Mouse (Mus musculus): ENCODE measurements around the gene Calm1. TPM values are rescaled to one million over a fixed set of nuclear protein-coding genes. Genes with fewer than 3 reads are reported as not detected.
A peak's percentile ranks its signal among the peaks of the same experiment; 100 is the strongest.

Calm1 gene
- polyA plus RNA-seq, 1 experiment from 2014 or later = 2,116 TPM

DNA sequence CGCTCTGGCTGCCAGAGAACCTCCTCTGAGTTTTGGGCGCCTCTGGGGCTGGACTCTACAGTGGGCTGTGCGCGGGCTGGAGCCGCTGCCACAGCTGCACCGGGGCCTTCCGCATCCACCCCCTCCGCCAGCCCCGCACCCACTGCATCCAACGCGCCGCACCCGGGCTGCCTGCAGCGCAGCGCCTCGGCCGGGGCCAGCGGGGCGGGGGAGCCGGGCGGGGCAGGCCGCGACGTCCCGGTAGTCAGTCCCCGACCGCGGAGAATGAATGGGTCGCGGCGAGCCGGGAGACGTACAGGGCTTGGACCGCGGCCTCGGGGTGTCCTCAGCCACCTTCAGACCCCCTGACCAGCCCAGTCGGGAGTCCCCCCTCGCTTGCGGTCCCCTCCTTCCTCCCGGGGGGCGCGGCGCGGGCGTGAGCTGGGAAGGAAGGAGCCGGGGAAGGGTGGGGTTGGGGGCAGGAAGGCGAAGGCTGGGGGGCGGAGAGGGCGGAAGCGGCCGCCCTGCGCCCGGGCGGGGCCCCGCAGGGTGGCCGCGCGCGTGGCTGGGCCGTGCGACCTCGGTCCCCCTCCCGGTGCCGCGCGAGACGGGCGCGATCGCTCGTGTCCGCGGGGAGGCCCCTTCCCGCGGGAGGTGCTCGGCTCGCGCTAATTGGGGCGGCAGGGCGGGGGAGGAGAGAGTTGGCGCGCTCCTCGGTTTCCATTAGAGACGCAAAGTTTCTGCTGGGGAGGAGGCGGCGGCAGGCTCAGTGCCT, 833 bp downstream of the Calm1 start:
- under 1% methylated on average over 67 of the region's 86 CpGs for WGBS
- peak overlapping the region; percentile 96 for H3K4me2 ChIP-seq (replicated peaks; ENCODE audit: low read depth)
- H3K27ac ChIP-seq (replicated peaks) = peak overlapping the region; percentile 93
- DNase-seq (ENCODE audit: low spot score) = peak; percentile 84
- H3K4me1 ChIP-seq (replicated peaks; ENCODE audit: control insufficient read depth, insufficient read depth) = peaks cover 5% of the 10 kb centered on the region; the same call in 1 of the 2 replicates
- H3K9me3 ChIP-seq (ENCODE audit: control insufficient read depth, low read length) = no peaks in the 10 kb centered on the region
- ATAC-seq (ENCODE audit: low FRiP score, low TSS enrichment) = peak; percentile 75
- no peaks in the 10 kb centered on the region for H3K27me3 ChIP-seq (ENCODE audit: control insufficient read depth, insufficient read depth, low read length)
- TF ChIP-seq EP300 (optimal IDR thresholded peaks at IDR 0.05) = no peak
- TF ChIP-seq CTCF (IDR thresholded peaks at IDR 0.05; ENCODE audit: low read depth) = 0 out of 2 replicates have a peak, but pooled peaks have one; percentile 1
- peak overlapping the region; percentile 95 for H3K9ac ChIP-seq (ENCODE audit: low read length)
- H3K36me3 ChIP-seq (ENCODE audit: control insufficient read depth, insufficient read depth, low read length) = peaks cover 15% of the 10 kb centered on the region
- peak overlapping the region; percentile 95 for H3K4me3 ChIP-seq (ENCODE audit: low read depth, low read length)

DNA sequence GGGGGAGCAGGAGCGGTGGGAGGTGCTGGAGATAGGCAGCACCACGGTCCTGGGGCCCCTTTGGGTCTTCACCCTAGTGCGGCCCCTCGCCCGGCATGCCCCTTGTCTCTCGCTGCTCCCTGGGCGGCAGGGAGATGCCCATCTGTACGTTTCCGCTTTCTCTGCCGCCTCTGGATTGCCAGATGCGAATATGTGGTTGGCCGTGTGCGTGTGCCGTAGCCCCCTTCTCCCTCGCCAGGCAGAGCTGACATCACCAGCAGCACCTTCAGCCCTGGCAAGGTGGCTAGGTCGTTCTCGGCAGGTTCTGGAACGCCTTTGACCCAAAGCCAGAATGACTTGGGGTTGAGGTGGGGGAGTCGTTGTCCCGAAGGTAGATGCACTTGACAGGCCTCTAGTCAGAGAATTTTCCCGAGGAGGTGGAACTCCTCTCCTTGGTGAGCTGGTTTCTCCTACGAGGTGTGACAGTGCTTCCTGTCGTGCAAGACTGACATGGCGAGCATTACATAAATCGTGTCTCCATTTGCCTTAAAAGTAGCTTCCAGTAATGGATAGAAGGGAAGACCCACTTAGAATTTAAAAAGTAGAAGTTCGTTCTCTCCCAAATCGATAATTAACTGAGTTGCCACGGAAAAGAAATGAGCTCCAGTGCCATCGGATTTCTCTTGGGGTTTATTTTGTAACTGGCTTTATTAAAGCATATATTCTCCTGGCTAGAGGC, 1.6 kb downstream of the Calm1 start:
- Histone ChIP-seq H3K9ac (ENCODE audit: low read length) (peak overlapping the region; percentile 95), H3K9me3 (ENCODE audit: control insufficient read depth, low read length) (no peaks in the 10 kb centered on the region), H3K4me1 (replicated peaks; ENCODE audit: control insufficient read depth, insufficient read depth) (peaks cover 5% of the 10 kb centered on the region; the same call in 1 of the 2 replicates), H3K4me2 (replicated peaks; ENCODE audit: low read depth) (peak overlapping the region; percentile 96), H3K4me3 (ENCODE audit: low read depth, low read length) (peak overlapping the region; percentile 95), H3K27me3 (ENCODE audit: control insufficient read depth, insufficient read depth, low read length) (no peaks in the 10 kb centered on the region), H3K36me3 (ENCODE audit: control insufficient read depth, insufficient read depth, low read length) (peaks cover 23% of the 10 kb centered on the region), H3K27ac (replicated peaks) (peak overlapping the region; percentile 93)
- DNase-seq (ENCODE audit: low spot score) (no peak), ATAC-seq (ENCODE audit: low FRiP score, low TSS enrichment) (peak; percentile 4; the same call in 1 of the 2 replicates)
- WGBS = 3% methylated on average over 28 of the region's 29 CpGs
- TF ChIP-seq CTCF (IDR thresholded peaks at IDR 0.05; ENCODE audit: low read depth) = no peak
- TF ChIP-seq EP300 (optimal IDR thresholded peaks at IDR 0.05) = no peak

DNA sequence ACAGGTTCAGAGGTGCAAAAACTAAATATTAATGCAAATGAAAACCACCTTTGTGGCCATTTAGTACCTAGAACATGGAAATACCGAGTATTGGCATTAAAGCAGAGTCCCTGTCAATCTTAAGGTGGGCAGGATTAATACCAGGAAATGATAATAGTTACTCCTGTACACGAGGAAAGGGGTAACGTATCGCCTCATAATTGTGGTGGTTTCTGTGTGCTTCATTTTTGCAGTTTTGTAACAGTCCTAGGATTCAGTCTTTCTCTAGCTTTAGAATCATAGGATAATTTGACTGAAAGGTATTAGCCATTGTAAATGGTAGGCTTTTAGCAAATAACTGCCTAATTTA, 2.1 kb downstream of the Calm1 start:
- DNase-seq (ENCODE audit: low spot score) (no peak), ATAC-seq (ENCODE audit: low FRiP score, low TSS enrichment) (no peak)
- H3K9ac ChIP-seq (ENCODE audit: low read length) = peak overlapping the region; percentile 95; the same call in 1 of the 2 replicates
- TF ChIP-seq CTCF (IDR thresholded peaks at IDR 0.05; ENCODE audit: low read depth) (no peak), EP300 (optimal IDR thresholded peaks at IDR 0.05) (no peak)
- peak overlapping the region; percentile 95 for H3K4me3 ChIP-seq (ENCODE audit: low read depth, low read length)
- H3K36me3 ChIP-seq (ENCODE audit: control insufficient read depth, insufficient read depth, low read length) = peaks cover 25% of the 10 kb centered on the region
- H3K9me3 ChIP-seq (ENCODE audit: control insufficient read depth, low read length) = no peaks in the 10 kb centered on the region
- WGBS = 13% methylated on average over 4 of the region's 4 CpGs
- no peaks in the 10 kb centered on the region for H3K27me3 ChIP-seq (ENCODE audit: control insufficient read depth, insufficient read depth, low read length)
- H3K4me2 ChIP-seq (replicated peaks; ENCODE audit: low read depth) = peak overlapping the region; percentile 96
- H3K27ac ChIP-seq (replicated peaks) = peak overlapping the region; percentile 93
- peaks cover 5% of the 10 kb centered on the region; the same call in 1 of the 2 replicates for H3K4me1 ChIP-seq (replicated peaks; ENCODE audit: control insufficient read depth, insufficient read depth)

GRCm38 (mm10) chr12:100201838-100202237, 2.6 kb downstream of the Calm1 start:
- Histone ChIP-seq H3K27me3 (ENCODE audit: control insufficient read depth, insufficient read depth, low read length) (no peaks in the 10 kb centered on the region), H3K4me1 (replicated peaks; ENCODE audit: control insufficient read depth, insufficient read depth) (peaks cover 5% of the 10 kb centered on the region; the same call in 1 of the 2 replicates), H3K4me2 (replicated peaks; ENCODE audit: low read depth) (peak overlapping the region; percentile 96), H3K4me3 (ENCODE audit: low read depth, low read length) (peak overlapping the region; percentile 95), H3K27ac (replicated peaks) (peak overlapping the region; percentile 25; the same call in 1 of the 2 replicates), H3K9ac (ENCODE audit: low read length) (peak overlapping the region; percentile 41; the same call in 1 of the 2 replicates), H3K36me3 (ENCODE audit: control insufficient read depth, insufficient read depth, low read length) (peaks cover 25% of the 10 kb centered on the region), H3K9me3 (ENCODE audit: control insufficient read depth, low read length) (no peaks in the 10 kb centered on the region)
- DNase-seq (ENCODE audit: low spot score) (peak; percentile 94), ATAC-seq (ENCODE audit: low FRiP score, low TSS enrichment) (peak; percentile 59)
- WGBS = under 1% methylated on average over 13 of the region's 13 CpGs
- TF ChIP-seq CTCF (IDR thresholded peaks at IDR 0.05; ENCODE audit: low read depth) (peak; percentile 100), EP300 (optimal IDR thresholded peaks at IDR 0.05) (no peak)

- H3K36me3 ChIP-seq (ENCODE audit: control insufficient read depth, insufficient read depth, low read length) = peaks cover 27% of the 10 kb centered on the region
- H3K27me3 ChIP-seq (ENCODE audit: control insufficient read depth, insufficient read depth, low read length) = no peaks in the 10 kb centered on the region
Measured at GRCm38 (mm10) chr12:100203759-100204158, 4.5 kb downstream of the Calm1 start.

More at GRCm38 (mm10) chr12:100203759-100204158, 4.5 kb downstream of the Calm1 start:
- Histone ChIP-seq H3K4me2 (replicated peaks; ENCODE audit: low read depth) (no peak overlapping the region), H3K27ac (replicated peaks) (0 out of 2 replicates have a peak overlapping the region, but pooled peaks have one; percentile 24), H3K9me3 (ENCODE audit: control insufficient read depth, low read length) (no peaks in the 10 kb centered on the region), H3K4me3 (ENCODE audit: low read depth, low read length) (no peak overlapping the region), H3K4me1 (replicated peaks; ENCODE audit: control insufficient read depth, insufficient read depth) (peaks cover 5% of the 10 kb centered on the region; the same call in 1 of the 2 replicates), H3K9ac (ENCODE audit: low read length) (no peak overlapping the region)
- DNase-seq (ENCODE audit: low spot score) (no peak), ATAC-seq (ENCODE audit: low FRiP score, low TSS enrichment) (no peak)
- 46% methylated on average over 3 of the region's 3 CpGs for WGBS
- TF ChIP-seq EP300 (optimal IDR thresholded peaks at IDR 0.05) (no peak), CTCF (IDR thresholded peaks at IDR 0.05; ENCODE audit: low read depth) (no peak)
